Mouse (Mus musculus): ENCODE results near the gene Ttc23l.

- TF ChIP-seq CTCF (IDR thresholded peaks at IDR 0.05; ENCODE audit: control insufficient read depth, insufficient read depth, low read length) (no peak), POLR2A (IDR thresholded peaks at IDR 0.05; ENCODE audit: borderline replicate concordance, control insufficient read depth, low read depth, low read length) (no peak)
Measured at GRCm38 (mm10) chr15:10495944-10496343, 62.5 kb downstream of the Ttc23l start.
